Mouse (Mus musculus) liver, postnatal 0 days (tissue): ENCODE results near the gene Nav2. TPM values are rescaled to one million over a fixed set of nuclear protein-coding genes. Genes with fewer than 3 reads are reported as not detected.

Source experiments
- ATAC-seq: fragments of 200-750 bp; cut with Nextera tagmentation; 2 replicates; pipeline ENCODE4 v1.8.0; 2017; ENCODE audit warnings: mild to moderate bottlenecking, moderate library complexity
- DNase-seq: peaks from one replicate; pipeline ENCODE4 v3.0.0-alpha.2; 2016
- H3K27ac ChIP-seq: fragments of 300-500 bp; sonication (generic); 2 replicates; pipeline ENCODE4 v1.5.1; 2014; ENCODE audit warnings: antibody characterized with exemption, moderate library complexity, mild to moderate bottlenecking, low read depth
- H3K27me3 ChIP-seq: fragments of 300-500 bp; sonication (generic); 2 replicates; pipeline ENCODE4 v1.6.1; 2014; ENCODE audit warnings: low read length, control low read depth, mixed read lengths; ENCODE audit not compliant: insufficient read depth
- H3K36me3 ChIP-seq: fragments of 300-500 bp; sonication (generic); replicated peaks from 2 replicates; pipeline ENCODE4 v1.6.1; 2014; ENCODE audit warnings: mild to moderate bottlenecking, control low read depth, low read length, moderate library complexity, mixed read lengths; ENCODE audit not compliant: insufficient read depth
- H3K4me1 ChIP-seq: fragments of 300-500 bp; sonication (generic); 2 replicates; pipeline ENCODE4 v1.6.1; 2014; ENCODE audit warnings: antibody characterized with exemption, mild to moderate bottlenecking, control low read depth; ENCODE audit not compliant: insufficient read depth
- H3K4me2 ChIP-seq: fragments of 300-500 bp; sonication (generic); 2 replicates; pipeline ENCODE4 v1.6.1; 2014; ENCODE audit warnings: low read depth, mild to moderate bottlenecking, low read length, moderate library complexity, mixed read lengths
- H3K4me3 ChIP-seq: fragments of 300-500 bp; sonication (generic); 2 replicates; pipeline ENCODE4 v1.5.1; 2014; ENCODE audit warnings: low read depth, low read length
- H3K9ac ChIP-seq: fragments of 300-500 bp; sonication (generic); replicated peaks from 2 replicates; pipeline ENCODE4 v1.6.1; 2014; ENCODE audit warnings: mild to moderate bottlenecking, moderate library complexity
- H3K9me3 ChIP-seq: fragments of 300-500 bp; sonication (generic); 2 replicates; pipeline ENCODE4 v1.6.1; 2016; ENCODE audit warnings: mild to moderate bottlenecking, control low read depth, low read length, mixed read lengths
- CTCF ChIP-seq: sonication (generic); IDR thresholded peaks from 2 replicates; pipeline ENCODE4 v1.5.1; 2016; ENCODE audit warnings: antibody characterized with exemption, low read depth
- EP300 ChIP-seq: IDR thresholded peaks from 2 replicates; pipeline ENCODE4 v1.6.1; 2016; ENCODE audit warnings: antibody characterized with exemption, low read depth, mild to moderate bottlenecking
- WGBS: fragments of 180-500 bp; shearing (Covaris S2); extraction: QIAGEN DNeasy Blood & Tissue Kit; methylation state at CpG from one replicate; pipeline ENCODE4 v1.1.7; 2014; ENCODE audit not compliant: insufficient replicate concordance; 5-methylcytosine and 5-hydroxymethylcytosine counted together
- polyA plus RNA-seq: library from polyadenylated mRNA; unstranded; fragments of >200 nt; fragmentation: Nextera tagmentation; extraction: Ambion mirVana; gene quantifications from 2 replicates; pipeline ENCODE4 v1.2.1, GENCODE M21; 2015

Nav2 gene
- polyA plus RNA-seq, 1 experiment from 2014 or later, result 3.3 TPM

DNA sequence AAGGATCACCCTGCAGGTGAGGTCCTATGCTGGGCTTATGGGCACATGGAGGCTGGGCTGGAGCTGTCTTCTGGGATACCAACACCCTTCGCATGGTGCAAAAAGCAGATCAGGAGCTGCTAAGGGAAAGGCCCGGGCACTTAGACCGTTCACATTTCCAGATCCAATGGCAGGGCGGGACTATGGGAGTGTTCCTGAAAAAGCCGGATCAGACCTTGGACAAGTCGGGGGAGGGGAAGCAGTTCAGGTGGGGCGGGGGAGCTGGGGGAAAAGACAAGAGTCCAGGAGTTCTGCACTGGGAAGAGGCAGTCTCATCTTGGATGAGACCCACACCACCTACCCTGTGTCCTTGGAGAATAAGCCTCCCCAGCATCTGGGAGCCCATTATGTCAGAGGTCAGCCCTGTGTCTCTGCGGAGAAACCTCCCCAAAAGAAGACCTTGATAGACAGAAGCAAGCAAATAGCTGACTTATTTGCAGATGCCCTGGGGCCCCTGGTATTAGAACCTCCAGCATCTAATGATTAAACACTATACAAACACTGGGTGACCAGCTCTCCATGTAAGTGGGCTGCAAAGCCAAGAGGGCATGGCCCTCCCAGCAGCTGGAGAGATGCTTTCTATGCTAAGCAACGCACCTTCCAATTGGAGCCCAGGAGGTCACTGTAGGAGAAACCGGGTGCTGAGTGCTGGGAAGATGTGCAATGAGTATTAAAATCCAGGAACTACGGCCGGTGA is 597.7 kb downstream of the Nav2 start:
- no peaks in the 10 kb centered on the region; the same call in 1 of the 2 replicates for H3K36me3 ChIP-seq
- DNase-seq, result peak; percentile 60
- TF ChIP-seq CTCF (no peak), EP300 (no peak)
- peaks cover 25% of the 10 kb centered on the region for H3K4me1 ChIP-seq
- no peaks in the 10 kb centered on the region for H3K27me3 ChIP-seq
- WGBS, result 65% methylated on average over 12 of the region's 12 CpGs
- H3K9ac ChIP-seq, result no peak overlapping the region
- H3K4me3 ChIP-seq, result no peak overlapping the region
- H3K9me3 ChIP-seq, result no peaks in the 10 kb centered on the region
- H3K27ac ChIP-seq, result peak overlapping the region; percentile 79
- peak overlapping the region; percentile 51 for H3K4me2 ChIP-seq
- ATAC-seq, result peak; percentile 93

DNA sequence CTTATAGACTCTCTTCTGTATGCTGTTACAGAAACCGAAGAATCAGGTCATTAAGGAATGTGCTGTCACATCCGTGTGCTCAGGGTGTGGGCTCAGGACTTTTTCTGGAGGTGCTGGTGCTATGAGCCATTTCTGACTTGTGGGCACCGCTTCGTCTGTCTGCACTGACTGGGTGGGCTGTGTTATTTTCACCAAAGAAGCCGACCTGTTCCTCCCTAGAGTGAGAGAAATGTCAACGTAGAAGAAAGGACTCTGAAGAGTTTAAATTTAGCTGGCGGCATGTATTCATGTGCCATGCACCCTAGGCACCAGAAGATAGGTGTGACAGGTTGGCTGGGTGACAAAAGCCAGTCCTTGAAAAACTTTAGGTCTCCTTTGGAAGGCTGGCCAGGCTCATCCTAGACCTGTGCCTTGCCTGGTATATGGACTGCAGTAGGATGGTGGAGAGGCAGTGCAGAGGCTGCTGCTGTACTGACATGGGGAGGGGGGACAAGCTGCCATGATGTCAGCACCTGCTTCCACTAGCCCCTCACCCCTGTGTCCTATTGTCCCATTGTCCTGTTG is 599.5 kb downstream of the Nav2 start:
- peaks cover 25% of the 10 kb centered on the region for H3K4me1 ChIP-seq
- DNase-seq, result no peak
- no peak for ATAC-seq
- no peak overlapping the region for H3K27ac ChIP-seq
- TF ChIP-seq CTCF, result no peak
- TF ChIP-seq EP300, result no peak
- H3K27me3 ChIP-seq, result no peaks in the 10 kb centered on the region
- WGBS, result 76% methylated on average over 7 of the region's 7 CpGs
- H3K36me3 ChIP-seq, result no peaks in the 10 kb centered on the region; the same call in 1 of the 2 replicates
- no peaks in the 10 kb centered on the region for H3K9me3 ChIP-seq
- H3K9ac ChIP-seq, result no peak overlapping the region
- H3K4me2 ChIP-seq, result no peak overlapping the region
- no peak overlapping the region for H3K4me3 ChIP-seq

GRCm38 (mm10) chr7:49511820-49512453 is 603.4 kb downstream of the Nav2 start:
- DNase-seq, result no peak
- H3K9ac ChIP-seq, result no peak overlapping the region
- no peak overlapping the region for H3K4me3 ChIP-seq
- H3K27me3 ChIP-seq, result no peaks in the 10 kb centered on the region
- H3K9me3 ChIP-seq, result no peaks in the 10 kb centered on the region
- H3K36me3 ChIP-seq, result no peaks in the 10 kb centered on the region; the same call in 1 of the 2 replicates
- TF ChIP-seq CTCF (no peak), EP300 (no peak)
- H3K4me2 ChIP-seq, result no peak overlapping the region
- 47% methylated on average over 7 of the region's 7 CpGs for WGBS
- H3K4me1 ChIP-seq, result peaks cover 10% of the 10 kb centered on the region
- ATAC-seq, result no peak
- no peak overlapping the region for H3K27ac ChIP-seq

- ATAC-seq (no peak), DNase-seq (no peak)
- Histone ChIP-seq H3K9ac (no peak overlapping the region), H3K4me3 (no peak overlapping the region), H3K9me3 (no peaks in the 10 kb centered on the region), H3K4me2 (no peak overlapping the region), H3K27me3 (no peaks in the 10 kb centered on the region), H3K27ac (no peak overlapping the region), H3K4me1 (peaks cover 3% of the 10 kb centered on the region), H3K36me3 (no peaks in the 10 kb centered on the region)
- WGBS, result 67% methylated on average over 6 of the region's 6 CpGs
- TF ChIP-seq EP300 (no peak), CTCF (no peak)
These were observed 605.4 kb downstream of the Nav2 start for GRCm38 (mm10) chr7:49513763-49514437.

DNA sequence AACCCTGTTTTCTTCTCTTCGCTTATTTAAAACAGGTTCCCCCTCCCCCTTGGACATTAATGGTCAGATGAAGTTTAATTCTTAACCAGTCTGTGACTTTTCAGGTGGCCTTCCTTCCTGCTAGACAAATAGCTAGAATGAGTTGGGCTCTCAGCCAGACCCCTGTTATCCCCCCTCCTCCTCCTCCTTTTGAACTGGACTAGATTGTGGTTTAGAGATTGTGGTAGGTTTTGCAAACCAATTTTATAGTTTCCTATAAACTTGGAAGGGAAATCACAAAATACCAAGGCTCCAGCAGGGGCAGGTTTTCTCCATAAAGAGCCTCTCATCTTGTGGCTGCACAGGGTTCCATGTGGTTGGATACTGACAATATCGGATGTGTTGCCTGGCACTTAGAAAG is 606.5 kb downstream of the Nav2 start:
- Histone ChIP-seq H3K27ac (no peak overlapping the region), H3K4me2 (no peak overlapping the region), H3K36me3 (no peaks in the 10 kb centered on the region), H3K9me3 (no peaks in the 10 kb centered on the region), H3K27me3 (no peaks in the 10 kb centered on the region), H3K4me3 (no peak overlapping the region), H3K9ac (no peak overlapping the region), H3K4me1 (peaks cover under 1% of the 10 kb centered on the region; the same call in 1 of the 2 replicates)
- TF ChIP-seq CTCF (no peak), EP300 (no peak)
- DNase-seq (no peak), ATAC-seq (no peak)
- 59% methylated on average over 2 of the region's 2 CpGs for whole genome bisulfite sequencing

GRCm38 (mm10) chr7:49520504-49520903 is 612.0 kb downstream of the Nav2 start:
- no peak overlapping the region for H3K9ac ChIP-seq
- H3K4me3 ChIP-seq, result no peak overlapping the region
- no peaks in the 10 kb centered on the region for H3K9me3 ChIP-seq
- no peak overlapping the region for H3K4me2 ChIP-seq
- WGBS, result 64% methylated on average over 2 of the region's 2 CpGs
- H3K4me1 ChIP-seq, result peaks cover 17% of the 10 kb centered on the region
- TF ChIP-seq EP300 (no peak), CTCF (no peak)
- no peaks in the 10 kb centered on the region for H3K36me3 ChIP-seq
- ATAC-seq, result no peak
- no peak overlapping the region for H3K27ac ChIP-seq
- DNase-seq, result no peak
- H3K27me3 ChIP-seq, result no peaks in the 10 kb centered on the region
